In the genomic region with DNA sequence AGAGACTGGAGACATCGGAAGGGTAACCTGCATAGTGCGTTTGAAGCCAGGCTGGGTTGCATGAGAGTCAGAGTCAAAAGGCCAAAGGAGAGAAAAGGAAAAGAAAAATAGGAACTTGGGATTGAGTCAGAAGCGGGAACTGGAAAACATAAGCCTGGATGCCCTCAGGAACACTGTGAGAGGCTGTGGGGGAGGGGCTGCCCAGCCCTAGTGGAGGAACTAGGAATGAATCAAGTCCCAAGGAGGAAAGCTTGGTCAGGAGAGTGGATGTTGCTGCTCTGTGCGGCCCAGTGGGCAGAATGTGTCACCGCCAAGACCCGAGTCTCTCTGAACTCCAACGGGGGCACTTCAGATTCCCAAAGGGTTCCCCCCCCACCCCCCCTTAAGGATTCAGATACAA, we compare ENCODE assay signal across 18 mouse cellular contexts. TPM values are rescaled to one million over a fixed set of nuclear protein-coding genes. Genes with fewer than 3 reads are reported as not detected.
DNase-seq lines count a peak whose midpoint lies in the region; ATAC-seq and TF ChIP-seq lines count a peak whose summit lies in the region.
"Had no signal": no experiment of that assay in that cellular context is flagged by ENCODE, and none has a peak within 500 bp of the region (broad histone marks: within the 10 kb centered on the region; RNA-seq: fewer than 3 reads in every experiment).

No protein-coding gene starts in this region.

- H3K9ac ChIP-seq in kidney, postnatal 0 days (ENCODE audit: low read depth, low read length), result no peak overlapping the region
- H3K9ac ChIP-seq: embryonic facial prominence, embryonic 13.5 days; forebrain, embryonic 15.5 days; heart, embryonic 15.5 days had no signal

- DNase-seq in adrenal gland, postnatal 14 days, result peak; percentile 46
- no peak for DNase-seq in adrenal gland, postnatal 4 days (ENCODE audit: low spot score in 2 of 2)
- DNase-seq in kidney, postnatal 0 days (ENCODE audit: low spot score), result no peak
- DNase-seq in kidney, adult 8-10 months, result no peak
- peak; percentile 38 for DNase-seq in right cerebral cortex, postnatal 14 days
- DNase-seq in right cerebral cortex, postnatal 36 days (ENCODE audit: low spot score in 2 of 2), result no peak
- no peak for DNase-seq in urinary bladder, postnatal 25 days (ENCODE audit: low spot score)
- no peak for DNase-seq in layer of hippocampus, adult 9-11 months
- DNase-seq: adrenal gland, postnatal 25 days; cerebellum, adult 18-20 months; gastrocnemius, postnatal 14 days; lung, postnatal 14 days; right cerebral cortex, postnatal 4 days had no signal

- no peak for ATAC-seq in kidney, postnatal 0 days (replicated peaks; ENCODE audit: low FRiP score, low read depth)
- ATAC-seq: forebrain, embryonic 15.5 days; inflammation-experienced regulatory T-cells, adult 6 months; midbrain, embryonic 16.5 days had no signal

- TF ChIP-seq CTCF in kidney, postnatal 0 days (IDR thresholded peaks at IDR 0.05; ENCODE audit: low read depth), result peak; percentile 12; the same call in 1 of the 2 replicates

- H3K4me3 ChIP-seq in kidney, postnatal 0 days (replicated peaks; ENCODE audit: low read depth, low read length), result no peak overlapping the region
- H3K4me3 ChIP-seq: embryonic facial prominence, embryonic 13.5 days; forebrain, embryonic 15.5 days; heart, embryonic 15.5 days had no signal

- 63% methylated on average over 7 of the region's 7 CpGs for WGBS in kidney, postnatal 0 days

- no peak overlapping the region for H3K27ac ChIP-seq in kidney, postnatal 0 days
- H3K27ac ChIP-seq: embryonic facial prominence, embryonic 13.5 days; forebrain, embryonic 15.5 days; heart, embryonic 15.5 days had no signal

- H3K4me2 ChIP-seq in kidney, postnatal 0 days (ENCODE audit: low read length), result no peak overlapping the region
- H3K4me2 ChIP-seq: embryonic facial prominence, embryonic 13.5 days; forebrain, embryonic 15.5 days; heart, embryonic 15.5 days had no signal

- no peaks in the 10 kb centered on the region for H3K27me3 ChIP-seq in kidney, postnatal 0 days (ENCODE audit: insufficient read depth, low read length)
- H3K27me3 ChIP-seq: embryonic facial prominence, embryonic 13.5 days; forebrain, embryonic 15.5 days; heart, embryonic 15.5 days had no signal

- H3K4me1 ChIP-seq in kidney, postnatal 0 days (replicated peaks; ENCODE audit: insufficient read depth, low read length), result no peaks in the 10 kb centered on the region

- no peaks in the 10 kb centered on the region for H3K9me3 ChIP-seq in kidney, postnatal 0 days (replicated peaks; ENCODE audit: low read length)
- H3K9me3 ChIP-seq: embryonic facial prominence, embryonic 13.5 days; forebrain, embryonic 15.5 days; heart, embryonic 15.5 days had no signal

- H3K36me3 ChIP-seq in kidney, postnatal 0 days (ENCODE audit: insufficient read depth, low read length), result no peaks in the 10 kb centered on the region
- H3K36me3 ChIP-seq: forebrain, embryonic 15.5 days; heart, embryonic 15.5 days had no signal

RNA-seq across cellular contexts. Expression of a gene that starts 27.4 kb away (rescaled TPM):
- total RNA-seq in adrenal gland, postnatal 14 days (2021), result 28.4 and 36.3 TPM in 2 replicates
- total RNA-seq in adrenal gland, postnatal 4 days (2021), result 10 to 100 TPM; 25.8 to 26.8 TPM
- polyA plus RNA-seq in kidney, postnatal 0 days (2015; fragmentation: Nextera tagmentation; extraction: Ambion mirVana), result 5.7 and 6.2 TPM in 2 replicates

Comparison
In these comparisons a context has a peak if more than half of its experiments do, and no peak if none do; other contexts are left out.
1. DNase-seq: peak in adrenal gland, postnatal 14 days (single experiment) and right cerebral cortex, postnatal 14 days (single experiment); none in adrenal gland, postnatal 4 days (0 of 2), kidney, postnatal 0 days (single experiment), kidney, adult 8-10 months (0 of 2), right cerebral cortex, postnatal 36 days (0 of 2), urinary bladder, postnatal 25 days (single experiment) and layer of hippocampus, adult 9-11 months (single experiment).